Mouse (Mus musculus) MEL (cell line): Measurements from ENCODE around the gene Ccdc158. TPM values are rescaled to one million over a fixed set of nuclear protein-coding genes. Genes with fewer than 3 reads are reported as not detected.

Experiments used
- DNase-seq: peaks from one replicate; pipeline ENCODE4 v3.0.0; 2011; ENCODE audit warnings: low read depth, low spot score
- H3K27ac ChIP-seq: 2 replicates; pipeline ENCODE4 v1.5.1; 2012; ENCODE audit warnings: low read depth, mild to moderate bottlenecking, control low read depth, low read length, moderate library complexity; ENCODE audit not compliant: control insufficient read depth
- H3K27me3 ChIP-seq, 2 experiments: fragments of 150-350 bp in 1 of 2; sonication (generic) in 1 of 2; 2 replicates each; pipeline ENCODE4 v1.6.1; 2012; ENCODE audit warnings: low read length in 2 of 2, mild to moderate bottlenecking in 2 of 2, improper control_type of control experiment in 1 of 2, moderate library complexity in 1 of 2; ENCODE audit not compliant: insufficient read depth in 2 of 2, control insufficient read depth in 1 of 2
- H3K36me3 ChIP-seq, 2 experiments: 2 replicates each; pipeline ENCODE4 v1.6.1; 2012 to 2014; ENCODE audit warnings: low read length in 2 of 2, improper control_type of control experiment in 1 of 2, inconsistent platforms in 1 of 2, mild to moderate bottlenecking in 1 of 2; ENCODE audit not compliant: insufficient read depth in 2 of 2, control insufficient read depth in 1 of 2
- H3K4me1 ChIP-seq, 2 experiments: fragments of 150-350 bp in 1 of 2; sonication (generic) in 1 of 2; 2 replicates each; pipeline ENCODE4 v1.6.1; 2012; ENCODE audit warnings: low read length in 2 of 2, improper control_type of control experiment in 1 of 2, mild to moderate bottlenecking in 1 of 2; ENCODE audit not compliant: insufficient read depth in 2 of 2, control insufficient read depth in 1 of 2
- H3K4me3 ChIP-seq, 2 experiments: fragments of 150-350 bp in 1 of 2; sonication (generic) in 1 of 2; 2 replicates each; pipeline ENCODE4 v1.5.1; 2012; ENCODE audit warnings: low read depth in 2 of 2, low read length in 2 of 2, mild to moderate bottlenecking in 2 of 2, moderate library complexity in 2 of 2, control low read depth in 1 of 2, improper control_type of control experiment in 1 of 2; ENCODE audit not compliant: control insufficient read depth in 1 of 2, insufficient read depth in 1 of 2
- H3K79me2 ChIP-seq: 2 replicates; pipeline ENCODE4 v1.6.1; 2012; ENCODE audit warnings: mild to moderate bottlenecking, low read length, moderate library complexity; ENCODE audit not compliant: control insufficient read depth, poor library complexity, insufficient read depth
- H3K9ac ChIP-seq: 2 replicates; pipeline ENCODE4 v1.6.1; 2012; ENCODE audit warnings: low read depth, mild to moderate bottlenecking, control low read depth, low read length, moderate library complexity; ENCODE audit not compliant: control insufficient read depth, poor library complexity, severe bottlenecking
- H3K9me3 ChIP-seq: fragments of 150-350 bp; sonication (generic); replicated peaks from 2 replicates; pipeline ENCODE4 v1.6.1; 2012; ENCODE audit warnings: mild to moderate bottlenecking, low read length, improper control_type of control experiment, moderate library complexity; ENCODE audit not compliant: insufficient read depth
- CTCF ChIP-seq, 3 experiments: IDR thresholded peaks in 2 of 3; conservative IDR thresholded peaks in 1 of 3; 2 replicates each; pipeline ENCODE4 v1.5.1; 2011 to 2012; ENCODE audit warnings: low read length in 3 of 3, low read depth in 2 of 3, mild to moderate bottlenecking in 2 of 3, improper control_type of control experiment in 1 of 3, inconsistent platforms in 1 of 3, mixed read lengths in 1 of 3, moderate library complexity in 1 of 3; ENCODE audit not compliant: control insufficient read depth in 1 of 3, insufficient read depth in 1 of 3, poor library complexity in 1 of 3, severe bottlenecking in 1 of 3
- MAFK ChIP-seq: IDR thresholded peaks from 2 replicates; pipeline ENCODE4 v1.6.1; 2011; ENCODE audit warnings: low read depth, mild to moderate bottlenecking, low read length, improper control_type of control experiment, borderline replicate concordance
- ZNF384 ChIP-seq: IDR thresholded peaks from 2 replicates; pipeline ENCODE4 v1.6.1; 2012; ENCODE audit warnings: low read depth, mild to moderate bottlenecking, inconsistent platforms, low read length, improper control_type of control experiment
- polyA plus RNA-seq, 2 experiments: library from polyadenylated mRNA; stranded (reverse) in 1 of 2; unstranded in 1 of 2; fragments of >175 nt in 1 of 2; fragments of >200 nt in 1 of 2; gene quantifications; 2 replicates each; pipeline versions ENCODE4 v1.2.1 to v1.2.4; 2012; ENCODE audit warnings: low replicate concordance in 2 of 2, low read depth in 1 of 2; ENCODE audit not compliant: insufficient read length in 2 of 2, insufficient read depth in 1 of 2, missing spikeins in 1 of 2
- total RNA-seq: library from RNA; depleted of rRNA; stranded (reverse); fragments of 300-350 nt; gene quantifications from 2 replicates; pipeline ENCODE4 v1.2.3, GENCODE M21; 2012; rRNA removed

Ccdc158 gene
- total and polyA plus RNA-seq, 3 experiments, result 0.28 TPM; not detected in 2

- TF ChIP-seq MAFK, result no peak
- no peak for TF ChIP-seq ZNF384
- TF ChIP-seq CTCF (IDR thresholded peaks at IDR 0.05 in 2 of 3, conservative IDR thresholded peaks at IDR 0.05 in 1 of 3; ENCODE audit: control insufficient read depth in 1 of 3, insufficient read depth in 1 of 3, low read depth in 2 of 3, low read length in 3 of 3, poor library complexity in 1 of 3, severe bottlenecking in 1 of 3), result no peak
- H3K27me3 ChIP-seq, result peaks cover 0 to 4% of the 10 kb centered on the region in 2 experiments; a peak in 3 of 4 replicates
- DNase-seq, result no peak
- H3K36me3 ChIP-seq, result no peaks in the 10 kb centered on the region
- H3K9ac ChIP-seq, result no peak overlapping the region
- H3K27ac ChIP-seq, result no peak overlapping the region
- no peaks in the 10 kb centered on the region for H3K79me2 ChIP-seq
- H3K9me3 ChIP-seq, result no peaks in the 10 kb centered on the region
- H3K4me1 ChIP-seq, result no peaks in the 10 kb centered on the region
- H3K4me3 ChIP-seq, result no peak overlapping the region
Observed at GRCm38 (mm10) chr5:92560201-92560600, 114.9 kb downstream of the Ccdc158 start.

Other genes starting within 250 kb of the Ccdc158 start
- 60.4 and 67.5 TPM in 2 replicates for gene Nup54, start 240.1 kb downstream of the Ccdc158 start, total RNA-seq
- 100 to 1,000 TPM in 1 of 2 experiments, not detected in 1; 106 TPM for gene Nup54, start 240.1 kb downstream of the Ccdc158 start, polyA plus RNA-seq
- gene Scarb2, start 168.4 kb downstream of the Ccdc158 start, total RNA-seq, result 14.7 and 16.5 TPM in 2 replicates
- 10 to 100 TPM in 1 of 2 experiments, not detected in 1; 13.6 TPM for gene Scarb2, start 168.4 kb downstream of the Ccdc158 start, polyA plus RNA-seq
- gene Fam47e, start 120.2 kb downstream of the Ccdc158 start, total RNA-seq, result not detected in 2 replicates
- gene Fam47e, start 120.2 kb downstream of the Ccdc158 start, polyA plus RNA-seq, result not detected
- 1.4 and 1.5 TPM in 2 replicates for gene Stbd1, start 72.2 kb downstream of the Ccdc158 start, total RNA-seq
- 1 to 10 TPM in 1 of 2 experiments, not detected in 1; 2.9 TPM for gene Stbd1, start 72.2 kb downstream of the Ccdc158 start, polyA plus RNA-seq
- gene Shroom3, start 8.2 kb upstream of the Ccdc158 start, total RNA-seq, result not detected in 2 replicates
- gene Shroom3, start 8.2 kb upstream of the Ccdc158 start, polyA plus RNA-seq, result not detected